Mouse (Mus musculus): ENCODE measurements at regions not wholly inside any gene's neighbourhood (a gene's known extent, or its start where the extent isn't known, plus 50 kb on each side); places are given as distances from the start of the nearest gene placed in this dataset.
"Not testable (repeated sequence)": the region's sequence is repeated elsewhere in the genome, so short reads cannot be mapped to it uniquely, and the experiment has no call there.

GRCm38 (mm10) chr10:23733679-23734078, 53.4 kb downstream of the Rps12 start:
- Histone ChIP-seq H3K4me1 (no peaks in the 10 kb centered on the region), H3K27ac (no peak overlapping the region), H3K4me2 (no peak overlapping the region), H3K4me3 (no peak overlapping the region), H3K27me3 (no peaks in the 10 kb centered on the region), H3K9ac (no peak overlapping the region), H3K9me3 (no peaks in the 10 kb centered on the region), H3K36me3 (no peaks in the 10 kb centered on the region)
- WGBS, result 29% methylated on average over 2 of the region's 2 CpGs
- no peak for ATAC-seq (ENCODE audit: insufficient number of reproducible peaks, insufficient read depth, low FRiP score, low TSS enrichment, low read depth)

GRCm38 (mm10) chr10:23725960-23726714, 60.9 kb downstream of the Rps12 start:
- 88% methylated on average over 28 of the region's 28 CpGs for WGBS
- ATAC-seq (ENCODE audit: insufficient number of reproducible peaks, insufficient read depth, low FRiP score, low TSS enrichment, low read depth); H3K36me3 ChIP-seq; H3K27me3 ChIP-seq; H3K4me3 ChIP-seq; H3K9me3 ChIP-seq; H3K4me2 ChIP-seq; H3K9ac ChIP-seq; H3K4me1 ChIP-seq; H3K27ac ChIP-seq: not testable (repeated sequence)

- Histone ChIP-seq H3K4me1 (peaks cover 5% of the 10 kb centered on the region), H3K4me2 (no peak overlapping the region), H3K9ac (no peak overlapping the region), H3K27ac (no peak overlapping the region), H3K36me3 (no peaks in the 10 kb centered on the region), H3K27me3 (peaks cover 4% of the 10 kb centered on the region; the same call in 1 of the 2 replicates), H3K9me3 (no peaks in the 10 kb centered on the region), H3K4me3 (no peak overlapping the region)
- no peak for ATAC-seq (ENCODE audit: insufficient number of reproducible peaks, insufficient read depth, low FRiP score, low TSS enrichment, low read depth)
- WGBS, result 85% methylated on average over 7 of the region's 7 CpGs
Observed at GRCm38 (mm10) chr10:23718124-23718523, 69.0 kb downstream of the Rps12 start.

- H3K36me3 ChIP-seq, result no peaks in the 10 kb centered on the region
- H3K4me3 ChIP-seq, result no peak overlapping the region
- peaks cover 4% of the 10 kb centered on the region; the same call in 1 of the 2 replicates for H3K27me3 ChIP-seq
- H3K9me3 ChIP-seq, result no peaks in the 10 kb centered on the region
- no peak overlapping the region for H3K4me2 ChIP-seq
- no peak overlapping the region for H3K9ac ChIP-seq
- H3K4me1 ChIP-seq, result peaks cover 29% of the 10 kb centered on the region
- ATAC-seq (ENCODE audit: insufficient number of reproducible peaks, insufficient read depth, low FRiP score, low TSS enrichment, low read depth), result no peak
- 81% methylated on average over 10 of the region's 10 CpGs for WGBS
- no peak overlapping the region for H3K27ac ChIP-seq
Observed at GRCm38 (mm10) chr10:23715511-23715910, 71.6 kb downstream of the Rps12 start.

- H3K4me3 ChIP-seq, result no peak overlapping the region
- no peaks in the 10 kb centered on the region for H3K9me3 ChIP-seq
- H3K27ac ChIP-seq, result no peak overlapping the region
- peaks cover 4% of the 10 kb centered on the region; the same call in 1 of the 2 replicates for H3K27me3 ChIP-seq
- no peak for ATAC-seq (ENCODE audit: insufficient number of reproducible peaks, insufficient read depth, low FRiP score, low TSS enrichment, low read depth)
- no peak overlapping the region for H3K4me2 ChIP-seq
- no peaks in the 10 kb centered on the region for H3K36me3 ChIP-seq
- 91% methylated on average over 7 of the region's 7 CpGs for WGBS
- peaks cover 29% of the 10 kb centered on the region for H3K4me1 ChIP-seq
- H3K9ac ChIP-seq, result no peak overlapping the region
Observed at GRCm38 (mm10) chr10:23715101-23715500, 72.0 kb downstream of the Rps12 start.

GRCm38 (mm10) chr10:23712691-23713378, 74.2 kb downstream of the Rps12 start:
- WGBS, result 46% methylated on average over 5 of the region's 5 CpGs
- no peaks in the 10 kb centered on the region for H3K36me3 ChIP-seq
- ATAC-seq (ENCODE audit: insufficient number of reproducible peaks, insufficient read depth, low FRiP score, low TSS enrichment, low read depth), result no peak
- H3K27ac ChIP-seq, result peak overlapping the region; percentile 12; the same call in 1 of the 2 replicates
- H3K4me1 ChIP-seq, result peaks cover 36% of the 10 kb centered on the region
- no peaks in the 10 kb centered on the region for H3K9me3 ChIP-seq
- no peak overlapping the region for H3K4me3 ChIP-seq
- no peak overlapping the region for H3K4me2 ChIP-seq
- peaks cover 4% of the 10 kb centered on the region; the same call in 1 of the 2 replicates for H3K27me3 ChIP-seq
- H3K9ac ChIP-seq, result no peak overlapping the region

- Histone ChIP-seq H3K4me1 (peaks cover 41% of the 10 kb centered on the region), H3K27ac (peak overlapping the region; percentile 16; the same call in 1 of the 2 replicates), H3K36me3 (no peaks in the 10 kb centered on the region), H3K27me3 (no peaks in the 10 kb centered on the region), H3K4me3 (no peak overlapping the region), H3K4me2 (peak overlapping the region; percentile 39), H3K9ac (no peak overlapping the region), H3K9me3 (no peaks in the 10 kb centered on the region)
- ATAC-seq (ENCODE audit: insufficient number of reproducible peaks, insufficient read depth, low FRiP score, low TSS enrichment, low read depth), result peak; percentile 56; the same call in 1 of the 2 replicates
- 16% methylated on average over 6 of the region's 6 CpGs for WGBS
Observed at GRCm38 (mm10) chr10:23711416-23712171, 75.5 kb downstream of the Rps12 start.

GRCm38 (mm10) chr10:23710999-23711398, 76.1 kb downstream of the Rps12 start:
- Histone ChIP-seq H3K27me3 (no peaks in the 10 kb centered on the region), H3K9ac (no peak overlapping the region), H3K4me1 (peaks cover 41% of the 10 kb centered on the region), H3K27ac (peak overlapping the region; percentile 16; the same call in 1 of the 2 replicates), H3K4me3 (no peak overlapping the region), H3K9me3 (no peaks in the 10 kb centered on the region), H3K4me2 (peak overlapping the region; percentile 39), H3K36me3 (no peaks in the 10 kb centered on the region)
- ATAC-seq (ENCODE audit: insufficient number of reproducible peaks, insufficient read depth, low FRiP score, low TSS enrichment, low read depth), result no peak
- WGBS, result 21% methylated on average over 6 of the region's 6 CpGs

GRCm38 (mm10) chr10:23708261-23708660, 78.8 kb downstream of the Rps12 start:
- H3K27me3 ChIP-seq, result no peaks in the 10 kb centered on the region; the same call in 1 of the 2 replicates
- WGBS, result 56% methylated on average over 8 of the region's 8 CpGs
- H3K4me2 ChIP-seq, result no peak overlapping the region
- no peak overlapping the region for H3K4me3 ChIP-seq
- H3K9me3 ChIP-seq, result no peaks in the 10 kb centered on the region
- peaks cover 49% of the 10 kb centered on the region for H3K4me1 ChIP-seq
- H3K27ac ChIP-seq, result 0 out of 2 replicates have a peak overlapping the region, but pooled peaks have one; percentile 1
- no peaks in the 10 kb centered on the region for H3K36me3 ChIP-seq
- no peak for ATAC-seq (ENCODE audit: insufficient number of reproducible peaks, insufficient read depth, low FRiP score, low TSS enrichment, low read depth)
- H3K9ac ChIP-seq, result no peak overlapping the region

GRCm38 (mm10) chr10:23707141-23707540, 79.9 kb downstream of the Rps12 start:
- WGBS, result 28% methylated on average over 3 of the region's 3 CpGs
- Histone ChIP-seq H3K4me1 (peaks cover 44% of the 10 kb centered on the region), H3K9me3 (no peaks in the 10 kb centered on the region), H3K27ac (no peak overlapping the region), H3K27me3 (no peaks in the 10 kb centered on the region; the same call in 1 of the 2 replicates), H3K4me2 (no peak overlapping the region), H3K4me3 (no peak overlapping the region), H3K9ac (no peak overlapping the region), H3K36me3 (no peaks in the 10 kb centered on the region)
- ATAC-seq (ENCODE audit: insufficient number of reproducible peaks, insufficient read depth, low FRiP score, low TSS enrichment, low read depth), result no peak

GRCm38 (mm10) chr10:23704048-23704447, 83.0 kb downstream of the Rps12 start:
- ATAC-seq (ENCODE audit: insufficient number of reproducible peaks, insufficient read depth, low FRiP score, low TSS enrichment, low read depth), result no peak
- H3K4me1 ChIP-seq, result peaks cover 36% of the 10 kb centered on the region
- H3K27ac ChIP-seq, result 0 out of 2 replicates have a peak overlapping the region, but pooled peaks have one; percentile 8
- WGBS, result 27% methylated on average over 1 of the region's 1 CpGs
- no peaks in the 10 kb centered on the region for H3K36me3 ChIP-seq
- no peak overlapping the region for H3K4me2 ChIP-seq
- H3K4me3 ChIP-seq, result no peak overlapping the region
- no peaks in the 10 kb centered on the region for H3K9me3 ChIP-seq
- no peak overlapping the region for H3K9ac ChIP-seq
- no peaks in the 10 kb centered on the region; the same call in 1 of the 2 replicates for H3K27me3 ChIP-seq
